Mouse (Mus musculus) MEL (cell line): ENCODE data around the gene Pdzd7. TPM values are rescaled to one million over a fixed set of nuclear protein-coding genes. Genes with fewer than 3 reads are reported as not detected.
A peak's percentile ranks its signal among the peaks of the same experiment; 100 is the strongest.

Source experiments
- DNase-seq: peaks from one replicate; pipeline ENCODE4 v3.0.0; 2011; ENCODE audit warnings: low read depth, low spot score
- H3K27ac ChIP-seq: 2 replicates; pipeline ENCODE4 v1.5.1; 2012; ENCODE audit warnings: low read depth, mild to moderate bottlenecking, control low read depth, low read length, moderate library complexity; ENCODE audit not compliant: control insufficient read depth
- H3K27me3 ChIP-seq, 2 experiments: fragments of 150-350 bp in 1 of 2; sonication (generic) in 1 of 2; 2 replicates each; pipeline ENCODE4 v1.6.1; 2012; ENCODE audit warnings: low read length in 2 of 2, mild to moderate bottlenecking in 2 of 2, improper control_type of control experiment in 1 of 2, moderate library complexity in 1 of 2; ENCODE audit not compliant: insufficient read depth in 2 of 2, control insufficient read depth in 1 of 2
- H3K36me3 ChIP-seq, 2 experiments: 2 replicates each; pipeline ENCODE4 v1.6.1; 2012 to 2014; ENCODE audit warnings: low read length in 2 of 2, improper control_type of control experiment in 1 of 2, inconsistent platforms in 1 of 2, mild to moderate bottlenecking in 1 of 2; ENCODE audit not compliant: insufficient read depth in 2 of 2, control insufficient read depth in 1 of 2
- H3K4me1 ChIP-seq, 2 experiments: fragments of 150-350 bp in 1 of 2; sonication (generic) in 1 of 2; 2 replicates each; pipeline ENCODE4 v1.6.1; 2012; ENCODE audit warnings: low read length in 2 of 2, improper control_type of control experiment in 1 of 2, mild to moderate bottlenecking in 1 of 2; ENCODE audit not compliant: insufficient read depth in 2 of 2, control insufficient read depth in 1 of 2
- H3K4me3 ChIP-seq, 2 experiments: fragments of 150-350 bp in 1 of 2; sonication (generic) in 1 of 2; 2 replicates each; pipeline ENCODE4 v1.5.1; 2012; ENCODE audit warnings: low read depth in 2 of 2, low read length in 2 of 2, mild to moderate bottlenecking in 2 of 2, moderate library complexity in 2 of 2, control low read depth in 1 of 2, improper control_type of control experiment in 1 of 2; ENCODE audit not compliant: control insufficient read depth in 1 of 2, insufficient read depth in 1 of 2
- H3K79me2 ChIP-seq: 2 replicates; pipeline ENCODE4 v1.6.1; 2012; ENCODE audit warnings: mild to moderate bottlenecking, low read length, moderate library complexity; ENCODE audit not compliant: control insufficient read depth, poor library complexity, insufficient read depth
- H3K9ac ChIP-seq: 2 replicates; pipeline ENCODE4 v1.6.1; 2012; ENCODE audit warnings: low read depth, mild to moderate bottlenecking, control low read depth, low read length, moderate library complexity; ENCODE audit not compliant: control insufficient read depth, poor library complexity, severe bottlenecking
- H3K9me3 ChIP-seq: fragments of 150-350 bp; sonication (generic); replicated peaks from 2 replicates; pipeline ENCODE4 v1.6.1; 2012; ENCODE audit warnings: mild to moderate bottlenecking, low read length, improper control_type of control experiment, moderate library complexity; ENCODE audit not compliant: insufficient read depth
- BHLHE40 ChIP-seq: IDR thresholded peaks from 2 replicates; pipeline ENCODE4 v1.6.1; 2012; ENCODE audit warnings: low read depth, mild to moderate bottlenecking, inconsistent platforms, low read length, improper control_type of control experiment, borderline replicate concordance
- CHD1 ChIP-seq: IDR thresholded peaks from 2 replicates; pipeline ENCODE4 v1.6.1; 2012; ENCODE audit warnings: low read depth, mild to moderate bottlenecking, inconsistent platforms, low read length, improper control_type of control experiment
- E2F4 ChIP-seq: IDR thresholded peaks from 2 replicates; pipeline ENCODE4 v1.6.1; 2011; ENCODE audit warnings: low read depth, low read length, improper control_type of control experiment, borderline replicate concordance
- ELF1 ChIP-seq: IDR thresholded peaks from 2 replicates; pipeline ENCODE4 v1.6.1; 2014; ENCODE audit warnings: low read depth, mild to moderate bottlenecking, inconsistent platforms, low read length, improper control_type of control experiment, moderate library complexity
- EP300 ChIP-seq, 2 experiments: IDR thresholded peaks; 2 replicates each; pipeline ENCODE4 v1.6.1; 2011; ENCODE audit warnings: improper control_type of control experiment in 2 of 2, low read length in 2 of 2, low read depth in 1 of 2, mild to moderate bottlenecking in 1 of 2
- ETS1 ChIP-seq: IDR thresholded peaks from 2 replicates; pipeline ENCODE4 v1.6.1; 2012; ENCODE audit warnings: low read depth, mild to moderate bottlenecking, inconsistent platforms, low read length, improper control_type of control experiment, moderate library complexity
- GABPA ChIP-seq: IDR thresholded peaks from 2 replicates; pipeline ENCODE4 v1.6.1; 2012; ENCODE audit warnings: low read depth, mild to moderate bottlenecking, inconsistent platforms, low read length, improper control_type of control experiment, moderate library complexity
- GATA1 ChIP-seq: IDR thresholded peaks from 2 replicates; pipeline ENCODE4 v1.6.1; 2011; ENCODE audit warnings: low read depth, low read length, improper control_type of control experiment
- HCFC1 ChIP-seq: IDR thresholded peaks from 2 replicates; pipeline ENCODE4 v1.6.1; 2012; ENCODE audit warnings: low read depth, mild to moderate bottlenecking, inconsistent platforms, low read length, improper control_type of control experiment, moderate library complexity
- JUND ChIP-seq: IDR thresholded peaks from 2 replicates; pipeline ENCODE4 v1.6.1; 2011; ENCODE audit warnings: low read depth, mild to moderate bottlenecking, improper control_type of control experiment, low read length
- MAX ChIP-seq: IDR thresholded peaks from 2 replicates; pipeline ENCODE4 v1.6.1; 2011; ENCODE audit warnings: low read length, improper control_type of control experiment
- MAZ ChIP-seq: IDR thresholded peaks from 2 replicates; pipeline ENCODE4 v1.6.1; 2012; ENCODE audit warnings: low read depth, mild to moderate bottlenecking, inconsistent platforms, low read length, improper control_type of control experiment
- MEF2A ChIP-seq: IDR thresholded peaks from 2 replicates; pipeline ENCODE4 v1.6.1; 2014; ENCODE audit warnings: low read depth, mild to moderate bottlenecking, inconsistent platforms, low read length, improper control_type of control experiment; ENCODE audit not compliant: poor library complexity, insufficient replicate concordance, severe bottlenecking; ENCODE audit errors: extremely low read depth
- MXI1 ChIP-seq: IDR thresholded peaks from 2 replicates; pipeline ENCODE4 v1.6.1; 2011; ENCODE audit warnings: mild to moderate bottlenecking, low read depth, low read length, improper control_type of control experiment
- NELFE ChIP-seq: IDR thresholded peaks from 2 replicates; pipeline ENCODE4 v1.6.1; 2011; ENCODE audit warnings: low read depth, low read length, improper control_type of control experiment
- NRF1 ChIP-seq: IDR thresholded peaks from 2 replicates; pipeline ENCODE4 v1.6.1; 2014; ENCODE audit warnings: low read depth, mild to moderate bottlenecking, inconsistent platforms, low read length, improper control_type of control experiment, moderate library complexity; ENCODE audit not compliant: poor library complexity, insufficient read depth, severe bottlenecking
- POLR2A ChIP-seq, 2 experiments: IDR thresholded peaks; 2 replicates each; pipeline ENCODE4 v1.6.1; 2011 to 2012; ENCODE audit warnings: low read length in 2 of 2, mild to moderate bottlenecking in 2 of 2, control low read depth in 1 of 2, improper control_type of control experiment in 1 of 2, low read depth in 1 of 2, moderate library complexity in 1 of 2; ENCODE audit not compliant: control insufficient read depth in 1 of 2, insufficient read depth in 1 of 2, poor library complexity in 1 of 2
- RAD21 ChIP-seq: IDR thresholded peaks from 2 replicates; pipeline ENCODE4 v1.6.1; 2011; ENCODE audit warnings: mild to moderate bottlenecking, low read depth, low read length, improper control_type of control experiment
- RCOR1 ChIP-seq: IDR thresholded peaks from 2 replicates; pipeline ENCODE4 v1.6.1; 2012; ENCODE audit warnings: low read depth, mild to moderate bottlenecking, inconsistent platforms, low read length, improper control_type of control experiment
- SIN3A ChIP-seq: IDR thresholded peaks from 2 replicates; pipeline ENCODE4 v1.6.1; 2012; ENCODE audit warnings: low read length, improper control_type of control experiment, inconsistent platforms
- SMC3 ChIP-seq: IDR thresholded peaks from 2 replicates; pipeline ENCODE4 v1.6.1; 2011; ENCODE audit warnings: low read depth, low read length, improper control_type of control experiment
- TBP ChIP-seq: IDR thresholded peaks from 2 replicates; pipeline ENCODE4 v1.8.0; 2011; ENCODE audit warnings: low read depth, low read length, improper control_type of control experiment
- TCF12 ChIP-seq: IDR thresholded peaks from 2 replicates; pipeline ENCODE4 v1.6.1; 2014; ENCODE audit warnings: low read depth, mild to moderate bottlenecking, inconsistent platforms, low read length, improper control_type of control experiment, moderate library complexity
- USF2 ChIP-seq, 2 experiments: IDR thresholded peaks; 2 replicates each; pipeline ENCODE4 v1.6.1; 2011 to 2012; ENCODE audit warnings: improper control_type of control experiment in 2 of 2, low read length in 2 of 2, borderline replicate concordance in 1 of 2, inconsistent platforms in 1 of 2, low read depth in 1 of 2, mild to moderate bottlenecking in 1 of 2; ENCODE audit not compliant: insufficient read depth in 1 of 2
- ZC3H11A ChIP-seq: IDR thresholded peaks from 2 replicates; pipeline ENCODE4 v1.6.1; 2012; ENCODE audit warnings: low read depth, mild to moderate bottlenecking, inconsistent platforms, low read length, improper control_type of control experiment
- ZMIZ1 ChIP-seq: IDR thresholded peaks from 2 replicates; pipeline ENCODE4 v1.6.1; 2012; ENCODE audit warnings: low read depth, mild to moderate bottlenecking, inconsistent platforms, low read length, improper control_type of control experiment, moderate library complexity
- ZNF384 ChIP-seq: IDR thresholded peaks from 2 replicates; pipeline ENCODE4 v1.6.1; 2012; ENCODE audit warnings: low read depth, mild to moderate bottlenecking, inconsistent platforms, low read length, improper control_type of control experiment
- polyA plus RNA-seq, 2 experiments: library from polyadenylated mRNA; stranded (reverse) in 1 of 2; unstranded in 1 of 2; fragments of >175 nt in 1 of 2; fragments of >200 nt in 1 of 2; gene quantifications; 2 replicates each; pipeline versions ENCODE4 v1.2.1 to v1.2.4; 2012; ENCODE audit warnings: low replicate concordance in 2 of 2, low read depth in 1 of 2; ENCODE audit not compliant: insufficient read length in 2 of 2, insufficient read depth in 1 of 2, missing spikeins in 1 of 2
- total RNA-seq: library from RNA; depleted of rRNA; stranded (reverse); fragments of 300-350 nt; gene quantifications from 2 replicates; pipeline ENCODE4 v1.2.3, GENCODE M21; 2012

The Pdzd7 gene
- total and polyA plus RNA-seq, 3 experiments = 0.08 to 0.56 TPM; not detected in 1

DNA sequence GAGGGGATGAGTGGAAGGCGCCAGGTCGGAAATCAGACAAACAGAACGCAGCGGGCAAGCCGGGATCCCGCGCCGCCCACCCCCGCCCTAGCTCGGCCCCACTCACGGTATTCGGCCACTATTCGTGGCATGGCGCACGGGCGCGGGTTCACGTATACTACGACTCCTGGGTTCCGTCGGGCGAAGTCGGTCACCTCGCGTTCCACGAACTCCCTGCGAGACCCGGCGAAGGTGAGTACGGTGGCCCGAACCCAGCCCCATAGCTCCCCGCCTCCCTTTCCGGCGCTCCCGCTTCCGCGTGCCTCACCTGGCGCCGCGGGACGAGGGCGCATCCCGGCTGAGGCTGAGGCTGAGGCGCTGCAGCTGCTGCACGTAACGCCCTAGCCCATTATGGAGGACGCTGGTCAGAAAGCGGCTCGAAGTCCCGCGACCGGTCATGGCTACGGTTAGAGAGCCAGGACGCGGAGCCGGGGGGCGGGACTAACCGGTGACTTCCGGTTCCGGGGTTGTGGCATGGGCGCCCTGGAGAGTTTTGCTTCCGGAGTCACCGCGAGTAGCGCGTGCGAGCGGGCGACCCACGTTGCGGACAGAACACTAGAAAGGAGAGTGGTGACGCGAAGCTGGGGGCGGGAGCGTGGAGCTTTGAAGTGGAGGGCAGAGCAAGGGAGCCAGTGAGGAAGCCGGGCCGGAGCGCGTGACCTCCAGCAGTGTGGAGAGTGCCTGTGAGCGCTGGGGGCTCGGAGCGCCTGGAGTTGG lies 39.4 kb downstream of the Pdzd7 start, which contains the start of gene Mrpl43 (continued):
- TF ChIP-seq BHLHE40 = peak; percentile 75
- peak; percentile 100 for TF ChIP-seq MXI1
- TF ChIP-seq JUND = no peak
- TF ChIP-seq RAD21 = no peak

DNA sequence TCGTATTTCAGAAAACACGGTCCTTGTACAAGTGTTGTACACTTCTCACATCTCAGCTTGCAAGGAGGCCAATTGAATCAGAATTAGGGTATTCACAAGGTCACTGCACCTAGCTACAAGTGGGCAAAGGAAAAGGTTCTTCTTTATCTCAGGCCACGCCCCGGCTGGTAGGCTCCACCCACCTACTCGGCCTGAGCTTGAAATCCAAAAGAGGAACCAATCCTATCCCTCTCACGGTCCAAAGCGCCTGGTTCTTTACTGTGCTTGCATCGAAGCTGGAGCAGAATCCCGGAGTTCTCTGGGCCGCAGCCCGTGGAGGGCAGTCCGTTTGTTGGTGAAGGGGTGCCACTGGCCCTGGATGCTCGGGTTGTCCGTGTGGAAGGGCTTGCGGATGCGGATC lies 40.1 kb downstream of the Pdzd7 start, which contains the start of gene Twnk:
Gene Twnk (plus strand): TSS at position 220 of the 400 bp plus-strand sequence.
- TF ChIP-seq ELF1 = no peak
- no peak for TF ChIP-seq ZNF384
- TF ChIP-seq RCOR1 = 0 out of 2 replicates have a peak, but pooled peaks have one; percentile 24
- TF ChIP-seq EP300 (IDR thresholded peaks at IDR 0.05; ENCODE audit: low read depth in 1 of 2, low read length in 2 of 2) = peak in 1 of 2 experiments; percentile 56; a peak in 1 of 4 replicates
- TF ChIP-seq ETS1 = no peak
- TF ChIP-seq ZC3H11A = no peak
- TF ChIP-seq MAX = peak; percentile 6; the same call in 1 of the 2 replicates
- no peak for TF ChIP-seq NRF1
- TF ChIP-seq NELFE = peak; percentile 80
- 0 out of 2 replicates have a peak, but pooled peaks have one; percentile 34 for TF ChIP-seq MAZ
- no peak for TF ChIP-seq GABPA
- 0 out of 2 replicates have a peak, but pooled peaks have one; percentile 16 for TF ChIP-seq HCFC1
- no peak for TF ChIP-seq SMC3
- TF ChIP-seq TBP = peak; percentile 86
- TF ChIP-seq MEF2A = no peak
- TF ChIP-seq BHLHE40 = no peak
- TF ChIP-seq ZMIZ1 = 0 out of 2 replicates have a peak, but pooled peaks have one; percentile 38
- TF ChIP-seq RAD21 = no peak
- TF ChIP-seq JUND = 0 out of 2 replicates have a peak, but pooled peaks have one; percentile 14
- no peak for TF ChIP-seq USF2 (IDR thresholded peaks at IDR 0.05; ENCODE audit: borderline replicate concordance in 1 of 2, insufficient read depth in 1 of 2, low read depth in 1 of 2, low read length in 2 of 2)
- TF ChIP-seq GATA1 = peak; percentile 52
- TF ChIP-seq POLR2A (IDR thresholded peaks at IDR 0.05; ENCODE audit: control insufficient read depth in 1 of 2, insufficient read depth in 1 of 2, low read depth in 1 of 2, low read length in 2 of 2, poor library complexity in 1 of 2) = peak in 1 of 2 experiments; percentile 75; a peak in 2 of 4 replicates
- TF ChIP-seq CHD1 = 0 out of 2 replicates have a peak, but pooled peaks have one; percentile 13
- TF ChIP-seq TCF12 = no peak
- peak; percentile 51; the same call in 1 of the 2 replicates for TF ChIP-seq SIN3A
- no peak; the same call in 1 of the 2 replicates for TF ChIP-seq E2F4
- no peaks in the 10 kb centered on the region for H3K9me3 ChIP-seq
- peak; percentile 96 for DNase-seq
- H3K36me3 ChIP-seq = peaks cover 5 to 22% of the 10 kb centered on the region in 2 experiments
- no peaks in the 10 kb centered on the region for H3K27me3 ChIP-seq
- peaks cover 3 to 26% of the 10 kb centered on the region in 2 experiments for H3K4me1 ChIP-seq
- H3K9ac ChIP-seq = peak within 1 kb of the TSS; percentile 92
- H3K79me2 ChIP-seq = peaks cover 36% of the 10 kb centered on the region
- peak within 1 kb of the TSS; percentile 78 for H3K27ac ChIP-seq
- H3K4me3 ChIP-seq = peak within 1 kb of the TSS; percentile 91 to 96
